Mouse (Mus musculus) liver, adult (tissue): ENCODE data around the gene Neil3.

Experiments used
- GATA4 ChIP-seq: IDR thresholded peaks from 2 replicates; pipeline ENCODE4 v1.6.1; 2014; ENCODE audit warnings: mild to moderate bottlenecking, low read length; ENCODE audit not compliant: insufficient replicate concordance

Neil3 gene

DNA sequence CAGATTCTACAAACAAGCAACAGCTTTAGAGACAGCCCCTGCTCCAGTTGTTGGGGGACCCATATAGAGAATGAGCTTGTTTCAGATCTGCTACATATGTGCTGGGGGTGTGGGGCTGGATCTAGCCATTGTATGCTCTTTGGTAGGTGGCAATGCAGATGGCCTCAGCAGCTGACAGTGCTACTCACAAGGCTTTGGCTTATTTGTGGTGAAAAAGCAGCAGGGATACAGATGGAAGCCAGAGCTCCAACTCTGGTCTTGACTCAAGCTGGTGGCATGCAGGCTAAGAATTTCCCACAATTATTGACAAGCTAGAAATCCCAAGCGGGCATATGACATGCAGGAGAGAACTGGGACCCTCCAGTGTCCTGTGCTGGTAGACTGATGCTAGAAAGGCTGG lies 40.8 kb downstream of the Neil3 start:
- TF ChIP-seq GATA4 = no peak

DNA sequence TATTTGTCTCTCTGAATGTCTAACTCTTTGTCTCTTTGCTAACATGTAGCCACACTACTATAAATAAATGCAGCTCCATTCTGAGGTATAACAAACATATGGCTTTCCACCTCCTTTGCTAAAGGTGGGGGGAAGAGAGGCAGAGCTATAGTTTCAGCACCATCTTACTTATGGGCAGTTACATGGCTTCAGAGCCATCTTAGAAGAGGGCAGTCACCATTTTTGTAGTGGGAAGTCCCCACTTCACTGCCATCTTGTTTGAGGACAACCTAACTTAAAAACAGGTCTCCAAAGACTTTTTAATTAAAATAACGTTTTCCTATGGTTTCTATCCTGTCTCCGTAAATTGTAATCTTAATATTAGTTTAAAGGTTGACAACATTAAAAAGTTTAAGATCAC lies 47.1 kb downstream of the Neil3 start:
- no peak for TF ChIP-seq GATA4

DNA sequence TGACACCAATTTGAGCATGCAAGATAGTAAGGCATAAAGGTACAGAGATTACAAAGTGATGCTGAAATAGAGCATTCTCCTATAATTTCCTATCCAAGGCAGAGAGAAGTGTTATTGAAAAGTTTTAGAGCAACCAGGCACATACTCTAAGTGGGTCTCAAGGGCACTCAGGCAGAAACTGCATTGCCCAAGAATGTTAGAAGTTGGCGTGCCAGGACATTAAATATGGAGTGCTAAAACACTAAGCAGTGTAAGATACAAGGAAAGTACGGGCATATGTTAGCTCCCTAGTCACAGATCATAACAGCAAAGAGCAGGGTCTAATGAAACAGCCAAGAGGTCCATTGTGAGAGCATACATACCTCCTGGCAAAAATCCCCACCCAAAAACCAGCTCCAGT lies 65.3 kb downstream of the Neil3 start:
- no peak for TF ChIP-seq GATA4

DNA sequence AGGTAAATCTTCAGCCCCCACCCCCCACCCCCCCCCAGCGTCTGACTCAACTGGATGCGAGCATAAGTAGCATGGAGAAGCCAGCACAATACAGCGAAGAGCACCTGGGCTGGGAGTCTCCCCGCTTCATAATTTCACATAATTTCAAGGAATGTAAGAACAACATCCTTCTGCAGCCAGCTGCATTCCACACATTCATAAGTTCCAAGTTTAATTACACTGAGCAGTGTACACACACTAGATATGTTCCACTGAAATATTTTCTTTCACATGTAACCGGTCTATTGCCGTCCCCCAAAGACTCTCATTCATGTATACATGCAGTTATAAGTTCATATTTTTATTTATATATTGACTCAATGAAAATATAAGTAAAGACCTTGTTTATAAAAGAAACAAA lies 72.6 kb downstream of the Neil3 start:
- TF ChIP-seq GATA4 = no peak

DNA sequence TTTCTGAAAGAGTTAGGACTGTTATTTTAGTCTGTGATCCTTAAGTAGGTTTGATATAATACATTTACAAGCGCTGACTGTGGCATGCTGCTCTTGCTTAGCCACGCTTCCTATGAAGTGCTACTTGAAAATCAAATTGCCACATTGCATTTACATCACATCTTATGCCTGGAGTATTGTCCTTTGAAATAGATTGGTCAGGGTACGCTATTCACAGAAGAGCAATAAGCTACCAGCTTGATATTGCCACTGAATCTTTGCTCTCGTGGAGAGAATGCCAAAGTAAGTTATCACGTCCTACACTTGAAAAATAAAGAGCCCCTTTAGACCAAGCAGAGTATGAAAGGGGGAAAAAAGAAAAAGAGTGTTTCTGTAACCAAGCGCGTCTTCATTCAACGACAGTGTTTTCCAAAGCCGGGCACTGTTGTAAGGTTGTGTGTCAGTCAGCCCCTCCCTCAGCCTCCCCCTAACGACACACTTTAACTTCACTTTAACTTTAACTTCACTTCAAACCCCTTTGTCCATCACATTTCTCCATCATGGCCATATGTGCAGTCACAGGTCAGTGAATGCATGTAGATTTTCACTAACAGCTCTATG lies 76.3 kb downstream of the Neil3 start:
- no peak for TF ChIP-seq GATA4

DNA sequence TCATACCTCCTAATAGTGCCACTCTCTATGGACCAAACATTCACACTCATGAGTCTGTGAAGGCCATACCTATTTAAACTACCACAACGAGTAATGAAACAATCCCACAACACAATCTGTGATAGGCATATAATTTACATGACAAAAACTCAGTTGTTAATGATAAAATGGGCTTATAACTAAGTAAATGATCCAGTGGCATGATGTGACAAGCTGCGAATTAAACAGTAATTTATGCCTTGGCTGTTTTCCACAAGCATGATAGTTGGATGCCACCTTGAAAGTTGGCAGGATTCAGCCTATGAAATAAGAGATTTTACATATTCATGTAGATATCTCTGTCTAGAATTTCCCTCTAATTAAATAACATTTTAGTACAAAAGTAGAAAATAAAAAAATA lies 99.3 kb downstream of the Neil3 start:
- no peak for TF ChIP-seq GATA4
